Mouse (Mus musculus) midbrain, embryonic 12.5 days (tissue): ENCODE measurements around the gene Blzf1. TPM values are rescaled to one million over a fixed set of nuclear protein-coding genes. Genes with fewer than 3 reads are reported as not detected.

Source experiments
- ATAC-seq: fragments of 200-750 bp; cut with Nextera tagmentation; 2 replicates; pipeline ENCODE4 v1.8.0; 2017; ENCODE audit warnings: low read depth, moderate TSS enrichment, moderate library complexity; ENCODE audit not compliant: low FRiP score
- H3K27ac ChIP-seq: fragments of 300-500 bp; sonication (generic); replicated peaks from 2 replicates; pipeline ENCODE4 v1.5.1; 2016; ENCODE audit warnings: mild to moderate bottlenecking
- H3K27me3 ChIP-seq: fragments of 300-500 bp; sonication (generic); 2 replicates; pipeline ENCODE4 v1.6.1; 2016; ENCODE audit warnings: mild to moderate bottlenecking
- H3K36me3 ChIP-seq: fragments of 300-500 bp; sonication (generic); 2 replicates; pipeline ENCODE4 v1.6.1; 2016
- H3K4me1 ChIP-seq: fragments of 300-500 bp; sonication (generic); 2 replicates; pipeline ENCODE4 v1.6.1; 2016
- H3K4me2 ChIP-seq: fragments of 300-500 bp; sonication (generic); replicated peaks from 2 replicates; pipeline ENCODE4 v1.6.1; 2016; ENCODE audit warnings: mild to moderate bottlenecking, moderate library complexity
- H3K4me3 ChIP-seq: fragments of 300-500 bp; sonication (generic); 2 replicates; pipeline ENCODE4 v1.5.1; 2016; ENCODE audit warnings: mild to moderate bottlenecking
- H3K9ac ChIP-seq: fragments of 300-500 bp; sonication (generic); replicated peaks from 2 replicates; pipeline ENCODE4 v1.6.1; 2016; ENCODE audit warnings: mild to moderate bottlenecking, moderate library complexity
- H3K9me3 ChIP-seq: fragments of 300-500 bp; sonication (generic); 2 replicates; pipeline ENCODE4 v1.6.1; 2016; ENCODE audit warnings: mild to moderate bottlenecking
- WGBS: fragments of 180-500 bp; shearing (Covaris S2); methylation state at CpG from one replicate; pipeline ENCODE4 v1.1.7; 2016; 5-methylcytosine and 5-hydroxymethylcytosine counted together
- polyA plus RNA-seq: library from polyadenylated mRNA; unstranded; fragments of >200 nt; fragmentation: Nextera tagmentation; extraction: Ambion mirVana; gene quantifications from 2 replicates; pipeline ENCODE4 v1.2.1, GENCODE M21; 2016

Gene Blzf1
- polyA plus RNA-seq, 1 experiment from 2014 or later: 28.9 TPM

DNA sequence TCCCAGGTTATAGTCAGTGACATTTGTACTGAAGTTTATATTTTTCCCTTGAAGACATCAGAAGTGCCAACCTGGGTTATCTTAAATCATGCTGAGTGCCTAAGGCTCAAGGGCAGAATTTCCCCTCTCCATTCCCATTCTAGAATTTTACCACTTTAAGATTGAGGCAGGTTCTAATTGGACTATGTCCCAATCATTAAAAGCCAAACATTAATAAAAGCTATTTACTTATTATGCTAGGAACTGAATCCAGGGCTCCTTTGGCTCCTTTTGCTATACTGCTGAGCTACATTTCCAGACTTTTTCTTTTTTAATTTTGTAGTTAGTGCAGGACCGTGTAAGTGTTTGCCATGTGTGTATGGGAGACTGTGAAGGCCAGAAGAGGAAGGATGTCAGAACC, 55.9 kb downstream of the Blzf1 start:
- H3K27ac ChIP-seq: no peak overlapping the region
- H3K9me3 ChIP-seq: no peaks in the 10 kb centered on the region
- H3K27me3 ChIP-seq: peaks cover 9% of the 10 kb centered on the region
- ATAC-seq: no peak
- no peak overlapping the region for H3K4me3 ChIP-seq
- H3K9ac ChIP-seq: no peak overlapping the region
- H3K4me2 ChIP-seq: no peak overlapping the region
- WGBS: 85% methylated on average over 1 of the region's 1 CpGs
- H3K4me1 ChIP-seq: peaks cover 20% of the 10 kb centered on the region
- no peaks in the 10 kb centered on the region for H3K36me3 ChIP-seq

DNA sequence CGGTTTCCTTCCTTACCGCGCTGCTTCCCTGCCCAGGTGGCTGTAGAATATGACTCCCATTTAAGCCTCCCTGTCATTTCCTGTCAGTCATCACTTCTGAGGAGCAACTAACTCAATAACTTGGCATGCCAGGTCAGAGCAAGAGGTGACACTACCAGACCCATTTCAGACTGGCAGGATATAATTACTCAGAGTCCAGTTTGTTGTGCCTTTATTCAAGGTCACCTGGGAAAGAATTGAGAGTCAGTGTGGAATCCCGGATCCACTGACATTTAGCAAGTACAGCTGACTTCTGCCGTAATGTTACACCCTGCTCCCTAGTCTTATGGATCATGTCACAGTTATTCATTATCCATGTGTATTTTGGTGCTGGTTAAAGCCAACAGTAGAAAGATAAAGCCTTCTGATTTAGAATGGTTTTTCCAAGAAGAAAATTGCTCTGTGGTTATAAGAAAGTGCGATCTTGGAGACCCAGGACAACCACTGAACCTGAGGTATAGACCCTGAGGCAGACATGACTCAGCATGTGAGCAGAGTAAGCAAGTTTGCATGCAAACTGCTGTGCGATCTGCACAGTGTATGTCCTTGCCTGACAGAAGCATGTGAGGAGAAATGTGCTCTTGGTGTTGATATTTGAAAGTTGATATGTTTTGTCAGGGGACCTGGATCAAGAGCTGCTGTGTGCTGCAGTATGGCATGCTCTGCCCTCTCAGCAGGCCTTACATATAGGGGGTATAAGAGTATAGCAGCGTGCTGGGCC, 56.7 kb downstream of the Blzf1 start:
- peak overlapping the region; percentile 64 for H3K4me2 ChIP-seq
- H3K36me3 ChIP-seq: no peaks in the 10 kb centered on the region
- no peak overlapping the region for H3K9ac ChIP-seq
- no peak for ATAC-seq
- H3K9me3 ChIP-seq: no peaks in the 10 kb centered on the region
- 66% methylated on average over 8 of the region's 8 CpGs for WGBS
- no peak overlapping the region for H3K27ac ChIP-seq
- peaks cover 20% of the 10 kb centered on the region for H3K4me1 ChIP-seq
- peak overlapping the region; percentile 69; the same call in 1 of the 2 replicates for H3K4me3 ChIP-seq
- peaks cover 12% of the 10 kb centered on the region for H3K27me3 ChIP-seq

DNA sequence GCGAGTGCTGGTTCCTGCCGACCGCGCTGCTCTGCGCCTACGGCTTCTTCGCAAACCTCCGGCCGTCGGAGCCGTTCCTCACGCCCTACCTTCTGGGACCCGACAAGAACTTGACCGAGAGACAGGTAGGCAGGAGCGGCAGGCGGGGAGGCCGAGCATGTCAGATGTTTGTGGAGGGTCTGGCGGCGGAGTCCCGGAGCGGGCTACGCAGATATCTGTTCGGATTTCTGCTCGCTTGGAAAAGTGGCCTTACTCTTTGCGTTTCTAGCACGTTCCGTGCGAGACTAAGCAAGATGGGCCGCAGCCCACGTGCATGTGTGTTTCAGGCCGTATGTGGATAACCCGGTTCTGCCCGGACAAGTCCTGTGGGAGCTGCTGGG, 58.0 kb downstream of the Blzf1 start:
- Histone ChIP-seq H3K9ac (peak overlapping the region; percentile 75), H3K36me3 (no peaks in the 10 kb centered on the region), H3K4me3 (peak overlapping the region; percentile 69), H3K9me3 (no peaks in the 10 kb centered on the region), H3K4me2 (peak overlapping the region; percentile 64), H3K27me3 (peaks cover 12% of the 10 kb centered on the region), H3K27ac (peak overlapping the region; percentile 54; the same call in 1 of the 2 replicates), H3K4me1 (peaks cover 20% of the 10 kb centered on the region)
- no peak for ATAC-seq
- WGBS: under 1% methylated on average over 33 of the region's 33 CpGs

DNA sequence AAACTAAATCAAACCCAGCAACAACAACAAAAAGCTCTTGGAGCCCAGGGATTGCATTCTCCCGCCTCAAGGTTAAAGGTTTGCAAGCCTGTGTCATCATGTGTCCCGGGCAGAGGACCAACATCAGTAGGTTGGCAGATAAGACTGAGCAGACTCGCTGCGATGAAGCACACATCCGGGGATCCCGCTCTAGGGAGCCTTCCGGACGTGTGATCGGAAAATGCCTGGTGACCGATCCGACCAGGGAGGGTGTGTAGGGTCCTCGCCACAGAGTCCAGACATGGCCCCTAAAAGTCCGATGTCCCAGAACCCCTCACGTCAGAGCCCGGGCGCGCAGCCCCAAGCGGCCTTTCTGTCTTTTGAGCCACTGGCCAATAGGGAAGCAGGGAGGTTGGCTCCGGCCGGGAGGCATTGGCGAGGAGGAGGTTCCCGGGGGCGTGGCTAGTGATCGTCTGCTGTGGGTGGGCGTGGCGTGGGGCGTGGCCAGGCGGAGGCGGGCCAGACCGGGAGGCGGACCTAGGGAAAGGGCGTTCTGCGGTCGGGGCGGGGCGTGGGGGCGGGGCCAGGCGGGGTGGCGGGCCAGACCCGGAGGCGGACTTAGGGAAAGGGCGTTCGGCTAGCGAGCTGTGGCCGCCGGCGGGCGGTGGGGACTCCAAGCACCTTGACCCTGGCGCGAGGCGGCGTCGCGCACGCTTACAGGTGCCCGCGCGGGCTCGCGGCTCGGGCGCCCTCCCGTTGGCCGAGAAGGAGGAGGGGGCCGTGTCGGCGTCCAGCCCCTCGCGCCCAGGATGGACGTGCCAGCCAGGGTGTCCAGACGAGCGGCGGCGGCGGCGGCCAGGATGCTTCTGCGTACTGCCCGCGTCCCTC, 58.6 kb downstream of the Blzf1 start, which contains the start of gene Slc19a2:
Gene Slc19a2, plus strand, starts transcription at position 582 of the 867 bp plus-strand sequence.
- peak within 1 kb of the TSS; percentile 75 for H3K9ac ChIP-seq
- peak within 1 kb of the TSS; percentile 70 for H3K27ac ChIP-seq
- under 1% methylated on average over 63 of the region's 79 CpGs for whole genome bisulfite sequencing
- no peaks in the 10 kb centered on the region for H3K36me3 ChIP-seq
- H3K27me3 ChIP-seq: peaks cover 12% of the 10 kb centered on the region
- no peaks in the 10 kb centered on the region for H3K9me3 ChIP-seq
- peaks cover 20% of the 10 kb centered on the region for H3K4me1 ChIP-seq
- peak within 1 kb of the TSS; percentile 69 for H3K4me3 ChIP-seq
- peak; percentile 98 for ATAC-seq
- peak within 1 kb of the TSS; percentile 64 for H3K4me2 ChIP-seq

DNA sequence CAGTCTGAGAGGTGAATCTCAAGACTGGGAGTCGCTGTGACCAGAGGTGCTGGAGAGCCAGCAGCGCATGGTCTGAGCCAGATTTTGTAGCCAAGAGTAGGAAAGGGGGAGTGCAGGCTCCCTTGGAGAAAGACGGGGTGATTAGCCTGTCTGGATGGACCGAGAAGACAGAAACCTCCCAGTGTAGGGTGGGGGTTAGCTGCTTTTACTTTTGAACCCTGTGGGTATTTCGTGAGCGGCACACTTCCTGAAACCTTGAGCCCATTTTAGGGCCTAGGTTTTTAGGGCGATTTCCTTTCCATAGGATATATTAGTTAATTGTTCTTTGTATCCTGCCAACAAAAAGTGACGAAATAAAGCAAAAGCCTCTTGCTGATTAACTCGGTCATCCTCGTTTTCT, 59.3 kb downstream of the Blzf1 start:
- no peak overlapping the region for H3K27ac ChIP-seq
- WGBS: 11% methylated on average over 10 of the region's 10 CpGs

DNA sequence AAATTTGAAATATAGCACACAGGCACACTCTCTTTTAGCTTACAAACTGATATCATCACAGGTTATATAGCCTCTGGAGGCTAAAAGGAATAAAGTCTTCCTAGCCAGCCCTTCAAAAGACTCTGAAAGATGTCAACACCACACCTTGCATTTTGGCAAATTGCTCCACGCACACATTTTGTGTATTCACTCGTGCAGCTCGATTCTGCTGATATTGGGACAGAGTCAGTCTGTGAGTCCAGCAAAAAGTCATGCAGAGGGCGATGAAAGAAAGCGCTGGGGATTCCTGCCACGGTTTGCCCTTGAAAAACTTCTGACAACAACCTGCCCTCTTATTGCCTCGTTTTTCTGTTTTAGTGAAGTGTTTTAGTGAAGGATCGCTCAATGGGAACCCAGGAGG, 59.8 kb downstream of the Blzf1 start:
- 31% methylated on average over 8 of the region's 8 CpGs for WGBS
- no peak overlapping the region for H3K27ac ChIP-seq
- H3K9ac ChIP-seq: peak overlapping the region; percentile 59

More for the DNA sequence above, 59.3 kb downstream of the Blzf1 start:
- no peaks in the 10 kb centered on the region for H3K36me3 ChIP-seq
- no peak for ATAC-seq
- H3K27me3 ChIP-seq: peaks cover 12% of the 10 kb centered on the region
- H3K4me3 ChIP-seq: peak overlapping the region; percentile 69
- H3K9me3 ChIP-seq: no peaks in the 10 kb centered on the region
- H3K9ac ChIP-seq: peak overlapping the region; percentile 59
- peaks cover 20% of the 10 kb centered on the region for H3K4me1 ChIP-seq
- H3K4me2 ChIP-seq: peak overlapping the region; percentile 64

DNA sequence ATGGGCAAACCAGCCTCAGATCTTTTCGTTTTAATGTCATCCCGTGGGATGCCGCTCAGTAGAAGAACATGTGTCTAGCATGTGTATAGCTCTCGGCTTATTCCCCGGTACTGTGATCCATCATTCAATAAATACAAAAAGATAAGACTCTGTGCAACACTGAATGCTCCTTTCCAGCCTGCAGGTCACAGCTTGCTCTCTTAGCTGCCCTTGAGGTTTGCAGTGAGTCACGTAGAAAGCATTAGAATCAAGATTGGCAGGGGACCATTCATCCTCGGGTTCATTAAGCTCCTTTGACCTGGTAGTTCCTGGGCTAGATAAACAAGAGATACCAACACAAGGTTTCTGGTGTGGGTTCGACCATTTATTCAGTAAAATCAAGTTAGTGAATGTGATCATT, 64.5 kb downstream of the Blzf1 start:
- Histone ChIP-seq H3K4me1 (peaks cover 2% of the 10 kb centered on the region; the same call in 1 of the 2 replicates), H3K27me3 (peaks cover 7% of the 10 kb centered on the region; the same call in 1 of the 2 replicates), H3K27ac (no peak overlapping the region), H3K4me2 (no peak overlapping the region), H3K36me3 (no peaks in the 10 kb centered on the region), H3K9me3 (no peaks in the 10 kb centered on the region), H3K9ac (no peak overlapping the region), H3K4me3 (no peak overlapping the region)
- 65% methylated on average over 8 of the region's 8 CpGs for WGBS
- ATAC-seq: no peak

More for the DNA sequence above, 59.8 kb downstream of the Blzf1 start:
- Histone ChIP-seq H3K36me3 (no peaks in the 10 kb centered on the region), H3K4me3 (peak overlapping the region; percentile 69; the same call in 1 of the 2 replicates), H3K9me3 (no peaks in the 10 kb centered on the region), H3K4me2 (peak overlapping the region; percentile 64), H3K27me3 (peaks cover 12% of the 10 kb centered on the region), H3K4me1 (peaks cover 20% of the 10 kb centered on the region)
- no peak for ATAC-seq

DNA sequence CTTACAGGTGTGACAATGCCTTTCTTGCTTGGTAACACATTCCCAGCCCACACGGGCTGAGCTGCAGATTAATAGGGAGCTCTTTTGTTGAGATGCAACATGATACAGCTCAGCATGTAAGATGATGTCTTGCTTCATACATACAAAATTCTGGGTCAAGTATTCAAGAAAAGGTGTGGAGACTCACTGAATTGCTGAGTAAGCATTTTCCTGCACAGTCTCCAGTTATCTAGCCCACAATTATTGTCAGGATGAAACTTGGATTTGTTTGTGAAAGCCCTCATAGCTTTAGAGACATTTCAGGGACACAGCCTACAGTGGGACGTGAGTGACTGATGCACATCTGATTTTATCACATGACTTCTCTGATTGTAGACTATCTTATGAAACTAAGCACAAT, 65.8 kb downstream of the Blzf1 start:
- no peak overlapping the region for H3K4me2 ChIP-seq
- H3K4me1 ChIP-seq: no peaks in the 10 kb centered on the region
- 81% methylated on average over 2 of the region's 2 CpGs for WGBS
- H3K36me3 ChIP-seq: no peaks in the 10 kb centered on the region
- H3K9ac ChIP-seq: no peak overlapping the region
- H3K4me3 ChIP-seq: no peak overlapping the region
- H3K27me3 ChIP-seq: 0 out of 2 replicates have a peak, but pooled peaks cover 3% of the 10 kb centered on the region
- no peaks in the 10 kb centered on the region for H3K9me3 ChIP-seq
- no peak overlapping the region for H3K27ac ChIP-seq
- ATAC-seq: no peak

Other genes starting within 250 kb of the Blzf1 start
- gene Sell, start 245.5 kb downstream of the Blzf1 start, polyA plus RNA-seq: 0.10 TPM in 1 of 2 replicates, not detected in the other
- gene Selp, start 192.2 kb downstream of the Blzf1 start, polyA plus RNA-seq: not detected in 2 replicates
- gene F5, start 155.7 kb downstream of the Blzf1 start, polyA plus RNA-seq: 0.13 and 0.34 TPM in 2 replicates
- gene Slc19a2, start 58.4 kb downstream of the Blzf1 start, polyA plus RNA-seq: 10.7 and 11.1 TPM in 2 replicates
- gene Ccdc181, start 31.9 kb downstream of the Blzf1 start, polyA plus RNA-seq: 16.8 and 18.4 TPM in 2 replicates
- gene Nme7, start 3.4 kb downstream of the Blzf1 start, polyA plus RNA-seq: 27.8 and 30.5 TPM in 2 replicates
- 45.5 and 50.5 TPM in 2 replicates for gene Atp1b1, start 150.9 kb upstream of the Blzf1 start, polyA plus RNA-seq